Mouse (Mus musculus): ENCODE measurements around the gene Myo1e. TPM values are rescaled to one million over a fixed set of nuclear protein-coding genes. Genes with fewer than 3 reads are reported as not detected.

Gene Myo1e
- total and polyA plus RNA-seq, 3 experiments = 82.3 to 186 (median 98.7) TPM

DNA sequence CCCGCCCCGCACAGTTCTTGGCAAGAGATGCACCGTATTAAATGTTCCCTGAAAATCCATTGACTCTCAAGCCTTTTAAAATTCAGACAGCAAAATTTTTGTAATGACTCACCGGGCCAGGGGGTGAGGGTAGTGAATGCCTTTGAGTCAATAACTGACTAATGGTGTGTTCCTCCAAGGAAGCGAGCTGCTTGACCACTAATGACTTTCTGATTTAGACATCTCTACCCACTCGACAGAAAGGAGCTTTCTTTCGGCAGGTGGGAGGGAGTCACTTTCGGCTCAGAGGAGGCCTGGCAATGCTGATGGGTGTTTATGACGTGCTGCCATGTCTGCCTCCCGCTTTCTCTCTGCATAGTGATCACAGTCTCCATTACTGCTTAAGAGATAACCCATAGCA lies 83.6 kb downstream of the Myo1e start (continued):
- peak; percentile 50; the same call in 1 of the 2 replicates for TF ChIP-seq MEF2A (IDR thresholded peaks at IDR 0.05; ENCODE audit: borderline replicate concordance, low read depth, low read length)
- TF ChIP-seq CTCF (conservative IDR thresholded peaks at IDR 0.05 in 1 of 2, IDR thresholded peaks at IDR 0.05 in 1 of 2; ENCODE audit: low read depth in 2 of 2, low read length in 2 of 2) = no peak
- TF ChIP-seq TBP (conservative IDR thresholded peaks at IDR 0.05; ENCODE audit: low read depth, low read length) = no peak
- TF ChIP-seq MAZ (IDR thresholded peaks at IDR 0.05; ENCODE audit: low read depth, low read length) = peak; percentile 89
- TF ChIP-seq JUN (IDR thresholded peaks at IDR 0.05; ENCODE audit: insufficient read depth, low read depth, low read length) = peak; percentile 46; the same call in 1 of the 2 replicates
- no peak for TF ChIP-seq GABPA (IDR thresholded peaks at IDR 0.05; ENCODE audit: insufficient replicate concordance, low read depth, low read length)
- TF ChIP-seq CHD2 (IDR thresholded peaks at IDR 0.05; ENCODE audit: low read length) = 0 out of 2 replicates have a peak, but pooled peaks have one; percentile 21
- TF ChIP-seq MXI1 (IDR thresholded peaks at IDR 0.05; ENCODE audit: low read depth, low read length) = no peak
- 0 out of 2 replicates have a peak, but pooled peaks have one; percentile 26 for TF ChIP-seq ZMIZ1 (IDR thresholded peaks at IDR 0.05; ENCODE audit: low read depth, low read length)
- TF ChIP-seq NRF1 (IDR thresholded peaks at IDR 0.05; ENCODE audit: low read depth, low read length) = no peak

DNA sequence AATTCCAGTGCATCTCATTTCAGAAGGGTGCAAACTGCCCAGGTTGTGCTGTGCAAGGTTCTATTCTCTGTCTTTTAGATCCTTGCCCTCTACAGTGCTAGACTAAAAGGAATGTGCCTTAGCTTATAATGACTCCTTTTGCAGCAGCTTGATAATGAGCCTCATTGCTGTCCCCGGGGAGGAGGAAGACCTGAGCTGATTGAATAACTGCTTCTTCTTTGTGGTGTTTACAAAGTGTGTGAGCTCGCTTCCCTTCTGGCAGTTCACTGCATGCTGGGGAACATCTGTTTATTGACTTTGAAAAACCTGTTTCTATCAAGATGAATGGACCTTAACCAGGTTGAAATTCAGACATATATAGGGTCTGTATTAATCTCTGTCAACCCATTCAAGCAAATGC lies 89.8 kb downstream of the Myo1e start:
- DNase-seq (ENCODE audit: extremely low read depth) = no peak
- Histone ChIP-seq H3K9me3 (replicated peaks; ENCODE audit: low read length) (peaks cover 11% of the 10 kb centered on the region), H3K27me3 (replicated peaks) (no peaks in the 10 kb centered on the region), H3K9ac (ENCODE audit: insufficient read depth, low read depth) (no peak overlapping the region), H3K79me2 (replicated peaks; ENCODE audit: control insufficient read depth, extremely low read depth, insufficient read depth, poor library complexity, severe bottlenecking) (0 out of 2 replicates have a peak, but pooled peaks cover 6% of the 10 kb centered on the region), H3K36me3 (replicated peaks in 1 of 2; ENCODE audit: control insufficient read depth in 1 of 2, insufficient read depth in 1 of 2, low read length in 1 of 2) (peaks cover 31 to 98% of the 10 kb centered on the region in 2 experiments), H3K27ac (ENCODE audit: insufficient read depth, low read depth) (no peak overlapping the region), H3K4me1 (ENCODE audit: control insufficient read depth in 1 of 2, insufficient read depth in 2 of 2) (peaks cover under 1 to 24% of the 10 kb centered on the region in 2 experiments; a peak in 3 of 4 replicates), H3K4me3 (replicated peaks in 1 of 3; ENCODE audit: low read depth in 2 of 3, low read length in 2 of 3, poor library complexity in 1 of 3) (no peak overlapping the region), H3K4me2 (ENCODE audit: insufficient read depth, low read depth, poor library complexity, severe bottlenecking) (no peak overlapping the region)
- dilution Hi-C loops (cut with MboI; ENCODE audit: extremely low pct_ligation_motif_present, extremely low pct_unique_long_range_greater_than_20kb, low sequenced_read_pairs) = no loop called here
- in situ Hi-C loops (cut with MboI; ENCODE audit: low pct_ligation_motif_present, low pct_unique_long_range_greater_than_20kb, low sequenced_read_pairs) = no loop called here
- no peak for TF ChIP-seq NRF1 (IDR thresholded peaks at IDR 0.05; ENCODE audit: low read depth, low read length)
- no peak for TF ChIP-seq TBP (conservative IDR thresholded peaks at IDR 0.05; ENCODE audit: low read depth, low read length)
- no peak for TF ChIP-seq GABPA (IDR thresholded peaks at IDR 0.05; ENCODE audit: insufficient replicate concordance, low read depth, low read length)
- no peak for TF ChIP-seq CHD2 (IDR thresholded peaks at IDR 0.05; ENCODE audit: low read length)
- no peak for TF ChIP-seq MXI1 (IDR thresholded peaks at IDR 0.05; ENCODE audit: low read depth, low read length)
- TF ChIP-seq POLR2AphosphoS2 (IDR thresholded peaks at IDR 0.05; ENCODE audit: low read depth, low read length) = no peak
- no peak for TF ChIP-seq MAFK (IDR thresholded peaks at IDR 0.05; ENCODE audit: insufficient replicate concordance, low read length)
- TF ChIP-seq EP300 (IDR thresholded peaks at IDR 0.05; ENCODE audit: low read length) = no peak
- TF ChIP-seq ZKSCAN1 (IDR thresholded peaks at IDR 0.05; ENCODE audit: borderline replicate concordance, low read depth, low read length) = no peak
- no peak for TF ChIP-seq KAT2A (IDR thresholded peaks at IDR 0.05; ENCODE audit: insufficient replicate concordance, low read length)
- no peak for TF ChIP-seq NELFE (IDR thresholded peaks at IDR 0.05; ENCODE audit: low read depth, low read length)
- TF ChIP-seq PAX5 (IDR thresholded peaks at IDR 0.05; ENCODE audit: low read length) = no peak
- TF ChIP-seq USF1 (IDR thresholded peaks at IDR 0.05; ENCODE audit: low read depth, low read length) = no peak
- no peak for TF ChIP-seq MEF2A (IDR thresholded peaks at IDR 0.05; ENCODE audit: borderline replicate concordance, low read depth, low read length)
- no peak for TF ChIP-seq ELF1 (IDR thresholded peaks at IDR 0.05; ENCODE audit: low read depth, low read length)
- TF ChIP-seq ZNF384 (IDR thresholded peaks at IDR 0.05; ENCODE audit: low read depth, low read length) = no peak
